Comparison of ENCODE assay signal across 19 mouse cellular contexts in genomic region chr10:108765564-108765963, GRCm38 (mm10).
DNase-seq lines count a peak whose midpoint lies in the region; ATAC-seq lines count a peak whose summit lies in the region.
"Had no signal": no experiment of that assay in that cellular context is flagged by ENCODE, and none has a peak within 500 bp of the region (broad histone marks: within the 10 kb centered on the region; RNA-seq: fewer than 3 reads in every experiment).

No protein-coding gene starts in this region.

- H3K36me3 ChIP-seq in hindbrain, embryonic 16.5 days (ENCODE audit: control insufficient read depth, insufficient read depth, low read length): no peaks in the 10 kb centered on the region
- H3K36me3 ChIP-seq in hindbrain, embryonic 14.5 days (replicated peaks; ENCODE audit: control insufficient read depth, insufficient read depth): no peaks in the 10 kb centered on the region
- H3K36me3 ChIP-seq in neural tube, embryonic 15.5 days: no peaks in the 10 kb centered on the region
- H3K36me3 ChIP-seq: forebrain, embryonic 12.5 days; lung, embryonic 15.5 days had no signal

- H3K4me3 ChIP-seq in hindbrain, embryonic 16.5 days (ENCODE audit: low read length): no peak overlapping the region
- H3K4me3 ChIP-seq in hindbrain, embryonic 14.5 days (replicated peaks; ENCODE audit: low read length): no peak overlapping the region
- no peak overlapping the region for H3K4me3 ChIP-seq in neural tube, embryonic 15.5 days (replicated peaks)
- H3K4me3 ChIP-seq: forebrain, embryonic 12.5 days; lung, embryonic 15.5 days had no signal

- ATAC-seq in hindbrain, embryonic 16.5 days: peak; percentile 53; the same call in 1 of the 2 replicates
- ATAC-seq in hindbrain, embryonic 14.5 days (ENCODE audit: low FRiP score): no peak; the same call in 1 of the 2 replicates
- ATAC-seq in neural tube, embryonic 15.5 days (ENCODE audit: low FRiP score): no peak
- ATAC-seq: midbrain, embryonic 16.5 days had no signal

- H3K9ac ChIP-seq in hindbrain, embryonic 16.5 days (ENCODE audit: low read depth, low read length): no peak overlapping the region
- H3K9ac ChIP-seq in hindbrain, embryonic 14.5 days: no peak overlapping the region
- no peak overlapping the region for H3K9ac ChIP-seq in neural tube, embryonic 15.5 days (replicated peaks)
- H3K9ac ChIP-seq: forebrain, embryonic 12.5 days; lung, embryonic 15.5 days had no signal

- no peaks in the 10 kb centered on the region for H3K27me3 ChIP-seq in hindbrain, embryonic 16.5 days (replicated peaks; ENCODE audit: control insufficient read depth, insufficient read depth, low read length)
- H3K27me3 ChIP-seq in hindbrain, embryonic 14.5 days (ENCODE audit: control insufficient read depth, insufficient read depth, low read length): no peaks in the 10 kb centered on the region
- no peaks in the 10 kb centered on the region for H3K27me3 ChIP-seq in neural tube, embryonic 15.5 days (replicated peaks)
- H3K27me3 ChIP-seq: forebrain, embryonic 12.5 days; lung, embryonic 15.5 days had no signal

- no peak for DNase-seq in hindbrain, embryonic 14.5 days (ENCODE audit: low spot score)
- DNase-seq in right cerebral cortex, adult 18-20 months: peak; percentile 26
- DNase-seq in right cerebral cortex, postnatal 25 days: no peak
- DNase-seq in cerebellum, postnatal 10 days: peak; percentile 60 to 81
- DNase-seq in testis, postnatal 10 days (ENCODE audit: low spot score): no peak
- DNase-seq: adrenal gland, postnatal 10 days; B cell, adult 2 months; heart, postnatal 14 days; kidney, adult 8-10 months; kidney, postnatal 25 days; right cerebral cortex, postnatal 14 days; thymus, postnatal 4 days had no signal

- no peak overlapping the region for H3K27ac ChIP-seq in hindbrain, embryonic 16.5 days (ENCODE audit: low read depth, low read length)
- no peak overlapping the region for H3K27ac ChIP-seq in hindbrain, embryonic 14.5 days
- H3K27ac ChIP-seq in neural tube, embryonic 15.5 days (replicated peaks): no peak overlapping the region
- H3K27ac ChIP-seq: forebrain, embryonic 12.5 days; lung, embryonic 15.5 days; stomach, postnatal 0 days had no signal

- no peak overlapping the region for H3K4me2 ChIP-seq in hindbrain, embryonic 16.5 days (ENCODE audit: low read length)
- no peak overlapping the region for H3K4me2 ChIP-seq in hindbrain, embryonic 14.5 days (replicated peaks)
- H3K4me2 ChIP-seq in neural tube, embryonic 15.5 days: no peak overlapping the region
- H3K4me2 ChIP-seq: forebrain, embryonic 12.5 days; heart, embryonic 11.5 days; lung, embryonic 15.5 days had no signal

- no peaks in the 10 kb centered on the region for H3K9me3 ChIP-seq in hindbrain, embryonic 16.5 days (ENCODE audit: control insufficient read depth, low read length)
- no peaks in the 10 kb centered on the region for H3K9me3 ChIP-seq in hindbrain, embryonic 14.5 days (ENCODE audit: control insufficient read depth, low read length)
- no peaks in the 10 kb centered on the region for H3K9me3 ChIP-seq in neural tube, embryonic 15.5 days (replicated peaks)
- H3K9me3 ChIP-seq: forebrain, embryonic 12.5 days; lung, embryonic 15.5 days had no signal

- H3K4me1 ChIP-seq in hindbrain, embryonic 16.5 days (ENCODE audit: control insufficient read depth, insufficient read depth, low read depth, low read length): peaks cover 3% of the 10 kb centered on the region; the same call in 1 of the 2 replicates
- no peaks in the 10 kb centered on the region; the same call in 1 of the 2 replicates for H3K4me1 ChIP-seq in hindbrain, embryonic 14.5 days (replicated peaks; ENCODE audit: control insufficient read depth, insufficient read depth, low read length)
- H3K4me1 ChIP-seq in neural tube, embryonic 15.5 days: peaks cover 5% of the 10 kb centered on the region; the same call in 1 of the 2 replicates
- H3K4me1 ChIP-seq: forebrain, embryonic 12.5 days; lung, embryonic 15.5 days had no signal

Comparison
In these comparisons a context has a peak if more than half of its experiments do, and no peak if none do; other contexts are left out.
1. DNase-seq: peak in right cerebral cortex, adult 18-20 months (single experiment) and cerebellum, postnatal 10 days (2 of 2); none in hindbrain, embryonic 14.5 days (single experiment), right cerebral cortex, postnatal 25 days (single experiment) and testis, postnatal 10 days (single experiment).